Mouse (Mus musculus) heart, postnatal 10 days (tissue): ENCODE data around the gene Lrfn2. TPM values are rescaled to one million over a fixed set of nuclear protein-coding genes. Genes with fewer than 3 reads are reported as not detected.
A peak's percentile ranks its signal among the peaks of the same experiment; 100 is the strongest.

ENCODE experiments used
- DNase-seq, 2 experiments: peaks; one replicate each; pipeline ENCODE4 v3.0.0; 2021
- intact Hi-C: fragments of 180-260 bp; cut with DNase I; formaldehyde crosslinking; loops from one replicate; pipeline ENCODE4 v1.15.1; 2025
- total RNA-seq, 2 experiments: library from RNA; stranded (reverse); gene quantifications; 2 replicates each; pipeline ENCODE4 v1.2.3; 2021

Lrfn2 gene
- total RNA-seq, 2 experiments from 2014 or later: 0.67 to 0.89 TPM

DNA sequence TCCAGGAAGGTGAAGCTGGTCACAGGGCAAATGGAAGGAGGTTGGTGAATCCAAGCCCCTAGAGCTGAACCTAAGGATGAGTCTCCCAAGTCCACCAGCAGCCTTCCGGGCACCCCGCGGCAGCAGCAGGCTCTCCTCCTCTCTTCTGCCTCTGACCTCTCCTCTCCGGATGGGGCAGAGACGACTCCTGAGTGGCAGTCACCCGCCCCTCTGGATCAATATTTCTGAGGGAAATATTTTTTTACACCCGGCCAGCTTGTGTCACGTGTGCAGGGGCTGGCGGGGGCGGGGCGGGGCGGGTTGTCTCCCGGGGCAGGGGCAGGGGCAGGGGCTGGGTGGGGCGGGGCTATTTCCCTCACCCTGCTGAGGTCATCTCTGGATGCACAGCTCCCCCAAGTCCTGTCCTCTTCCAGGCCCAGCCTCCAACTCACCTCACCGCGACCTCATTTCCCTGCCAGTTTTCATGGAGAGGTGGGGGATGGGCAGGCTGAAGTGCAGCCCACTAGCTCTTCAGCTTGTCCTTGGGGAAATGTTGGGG, 28.1 kb downstream of the Lrfn2 start:
- intact Hi-C loops: no loop called here
- DNase-seq: peak; percentile 64 to 79

DNA sequence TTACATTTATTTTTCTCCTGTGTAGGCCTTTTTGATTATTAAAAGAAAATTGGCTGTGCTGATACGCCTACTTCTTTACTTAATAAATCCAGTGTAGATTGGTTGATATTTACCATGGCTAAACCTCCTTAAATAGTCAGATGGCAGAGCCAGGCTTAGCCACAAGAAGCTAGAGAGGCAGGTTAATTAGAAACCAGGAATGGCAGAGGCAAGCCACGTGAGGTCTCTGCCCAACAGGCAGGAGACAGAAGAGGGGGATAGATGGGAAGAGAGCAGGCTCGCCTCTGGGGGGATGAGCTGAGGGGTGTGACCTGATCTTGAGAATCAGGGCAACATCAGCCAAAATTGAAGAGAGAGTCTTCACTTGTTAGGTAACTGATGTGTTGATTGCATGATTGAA, 30.5 kb downstream of the Lrfn2 start:
- no peak for DNase-seq
- intact Hi-C loops: no loop called here

DNA sequence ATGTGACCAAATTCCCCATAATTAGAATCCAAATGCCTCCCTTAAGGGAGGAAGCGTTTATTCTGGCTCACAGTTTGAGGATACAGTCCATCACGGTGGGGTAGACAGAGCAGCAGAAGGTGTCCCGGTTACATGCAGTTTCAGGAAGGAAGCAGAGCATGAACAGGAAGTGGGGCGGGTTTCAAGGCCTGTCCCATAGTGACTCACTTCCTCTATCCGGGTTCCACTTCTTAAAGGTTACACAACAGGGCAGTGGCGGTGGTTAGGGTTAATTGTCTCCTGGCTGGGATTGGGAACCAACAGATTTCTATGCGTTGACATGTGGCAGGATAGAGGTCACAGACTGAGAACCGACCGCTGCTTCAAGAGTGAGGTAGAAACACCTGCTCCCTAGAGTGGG, 31.6 kb downstream of the Lrfn2 start:
- intact Hi-C loops: no loop called here
- no peak for DNase-seq

DNA sequence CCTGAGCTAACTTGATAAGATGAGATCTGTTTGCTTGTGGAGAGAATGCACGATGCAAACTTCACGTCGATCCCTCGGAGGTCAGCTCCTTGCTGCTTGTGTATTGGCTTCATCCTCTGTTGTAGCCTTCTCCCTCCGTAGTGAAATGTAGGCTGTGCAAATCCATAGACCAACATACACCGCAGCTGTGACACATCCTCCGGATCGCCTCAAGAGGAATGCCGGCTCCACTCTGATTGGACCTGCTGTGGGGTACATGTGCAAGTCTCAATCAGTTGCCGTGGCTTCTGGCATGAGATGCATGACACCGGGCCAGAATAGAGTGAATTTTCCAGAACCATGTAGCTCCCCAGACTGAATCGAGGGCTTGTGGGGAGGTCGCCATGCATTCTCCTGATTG, 36.1 kb downstream of the Lrfn2 start:
- DNase-seq: no peak
- intact Hi-C loops: no loop called here

DNA sequence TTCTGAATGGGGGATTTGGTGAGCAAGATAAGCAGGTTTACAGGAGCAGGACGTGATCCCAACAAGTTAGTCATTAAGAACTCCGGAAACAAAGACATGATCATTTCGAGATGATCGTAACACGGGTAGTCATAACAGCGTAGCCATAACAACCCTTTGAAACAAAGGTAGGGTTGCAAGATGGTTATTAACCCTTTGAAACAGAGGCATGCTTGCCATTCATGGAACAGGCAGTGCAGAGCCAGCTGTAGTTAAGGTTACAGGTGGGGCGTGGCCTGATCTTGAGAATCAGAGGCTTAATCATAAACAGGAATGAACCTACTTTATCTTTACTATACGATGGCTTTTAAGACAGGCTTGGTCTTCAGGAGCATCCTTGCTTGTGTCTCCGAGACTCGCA, 39.1 kb downstream of the Lrfn2 start:
- DNase-seq: no peak
- intact Hi-C loops: no loop called here

DNA sequence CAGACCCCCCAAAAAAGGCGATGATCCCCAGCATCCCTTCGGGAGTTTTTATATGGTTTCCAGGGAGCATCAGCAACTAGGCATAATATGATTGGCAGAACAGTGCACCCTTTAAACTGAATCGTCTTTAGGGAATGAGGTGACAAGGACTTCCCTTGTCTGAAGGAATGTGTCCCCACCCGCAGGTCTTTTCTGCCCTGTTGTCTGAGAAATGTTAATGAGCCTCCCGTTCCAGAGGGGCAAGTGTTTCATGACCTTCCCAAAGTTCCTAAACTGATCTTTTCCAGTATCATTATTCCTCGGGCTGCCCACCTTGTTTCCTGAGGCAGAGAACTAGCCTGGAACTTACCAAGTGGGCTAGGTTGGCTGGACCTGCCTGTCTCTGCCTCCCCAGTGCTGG, 40.7 kb downstream of the Lrfn2 start:
- DNase-seq: no peak
- intact Hi-C loops: no loop called here

DNA sequence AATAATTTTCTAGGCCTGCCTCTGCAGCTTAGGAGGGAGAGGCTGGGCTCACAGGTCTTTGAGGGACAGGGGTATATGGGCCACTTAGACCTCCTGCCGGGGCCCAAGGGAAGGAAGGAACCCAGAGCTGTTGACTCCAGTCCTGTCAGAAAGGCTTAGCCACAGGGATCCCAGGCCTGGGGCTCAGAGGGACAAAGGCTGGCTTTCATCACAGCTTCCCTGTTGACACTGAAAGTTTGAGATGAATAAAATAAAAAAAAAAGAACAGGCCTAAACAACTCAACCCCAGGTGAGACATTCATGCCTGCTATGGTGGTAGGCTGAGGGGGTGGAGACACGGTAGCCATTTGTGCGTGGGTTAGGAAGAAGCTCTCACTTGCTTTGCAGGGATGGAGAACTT, 41.2 kb downstream of the Lrfn2 start:
- no peak for DNase-seq
- intact Hi-C loops: no loop called here

DNA sequence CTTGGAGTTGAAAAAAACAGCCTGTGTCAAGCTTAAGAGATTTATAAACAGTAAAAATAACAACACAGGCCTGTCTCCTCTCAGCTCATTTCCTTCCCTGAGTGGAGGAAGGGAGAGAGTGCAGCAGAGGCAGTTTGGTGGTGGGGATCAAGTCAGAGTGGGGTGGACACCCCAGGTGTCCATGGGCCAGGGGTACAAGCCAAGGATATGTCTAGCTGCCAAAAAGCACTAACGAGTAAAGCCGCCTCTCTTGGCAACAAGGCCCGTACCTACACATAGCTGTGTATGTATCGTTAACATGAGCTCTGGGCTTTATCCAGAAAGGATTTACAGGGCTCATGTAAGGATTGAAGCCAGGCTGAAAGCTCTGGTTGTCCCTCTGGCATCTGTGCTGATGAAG, 42.9 kb downstream of the Lrfn2 start:
- DNase-seq: no peak
- intact Hi-C loops: no loop called here

DNA sequence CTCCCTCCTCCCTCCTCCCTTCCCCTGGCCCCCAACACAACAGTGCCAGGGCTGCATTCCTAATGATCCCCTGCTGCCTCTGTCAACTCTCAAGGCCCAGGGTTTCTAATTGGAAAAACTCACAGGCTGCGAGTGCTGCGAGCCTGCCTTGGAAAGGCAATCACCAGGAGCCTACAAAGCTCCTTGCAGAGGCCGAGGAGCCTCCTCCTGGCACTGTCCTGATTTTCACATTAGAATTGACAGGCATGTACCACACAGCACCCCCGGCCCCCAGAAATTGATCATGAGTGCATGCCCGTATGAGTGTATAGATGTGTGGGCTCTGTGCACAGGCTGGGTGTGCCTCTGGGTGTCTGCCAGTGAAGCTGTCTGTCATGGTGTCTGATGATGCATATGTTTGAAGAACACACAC, 44.4 kb downstream of the Lrfn2 start:
- intact Hi-C loops: no loop called here
- DNase-seq: no peak

DNA sequence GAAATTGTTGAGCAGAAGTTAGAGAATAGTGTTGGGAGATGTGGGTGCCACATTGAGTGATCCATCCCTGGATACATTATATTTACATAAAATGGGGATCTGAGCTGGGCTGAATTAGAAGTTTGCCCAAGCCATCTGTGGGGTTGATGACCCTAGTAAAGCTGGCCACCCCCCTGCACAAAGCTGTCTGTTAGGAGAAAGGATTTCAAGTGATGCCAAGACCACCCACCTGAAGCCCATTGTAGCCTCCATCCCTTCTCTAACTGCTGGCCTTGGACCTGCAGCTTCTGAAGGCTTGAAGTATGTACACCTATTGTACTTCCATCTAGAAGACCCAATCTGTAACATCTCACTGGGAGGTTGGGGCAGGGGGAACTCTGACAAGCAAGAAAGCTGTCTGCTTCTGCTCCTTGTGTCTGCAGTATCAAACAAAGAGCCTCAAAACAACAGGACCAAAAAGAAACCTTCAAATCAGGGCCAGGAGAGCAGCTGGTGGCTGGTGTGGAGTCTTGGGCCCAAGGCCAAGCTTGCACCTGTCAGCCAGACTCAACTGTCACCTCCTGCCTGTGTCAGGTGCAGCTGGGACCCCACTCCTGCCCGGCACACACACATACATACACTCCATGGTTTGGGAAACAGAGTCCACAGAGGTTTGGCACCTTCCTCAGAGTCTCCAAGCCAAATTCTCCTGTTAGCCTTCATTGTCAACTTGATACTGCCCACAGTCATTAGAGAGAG, 63.2 kb downstream of the Lrfn2 start:
- no peak for DNase-seq
- intact Hi-C loops: no loop called here

DNA sequence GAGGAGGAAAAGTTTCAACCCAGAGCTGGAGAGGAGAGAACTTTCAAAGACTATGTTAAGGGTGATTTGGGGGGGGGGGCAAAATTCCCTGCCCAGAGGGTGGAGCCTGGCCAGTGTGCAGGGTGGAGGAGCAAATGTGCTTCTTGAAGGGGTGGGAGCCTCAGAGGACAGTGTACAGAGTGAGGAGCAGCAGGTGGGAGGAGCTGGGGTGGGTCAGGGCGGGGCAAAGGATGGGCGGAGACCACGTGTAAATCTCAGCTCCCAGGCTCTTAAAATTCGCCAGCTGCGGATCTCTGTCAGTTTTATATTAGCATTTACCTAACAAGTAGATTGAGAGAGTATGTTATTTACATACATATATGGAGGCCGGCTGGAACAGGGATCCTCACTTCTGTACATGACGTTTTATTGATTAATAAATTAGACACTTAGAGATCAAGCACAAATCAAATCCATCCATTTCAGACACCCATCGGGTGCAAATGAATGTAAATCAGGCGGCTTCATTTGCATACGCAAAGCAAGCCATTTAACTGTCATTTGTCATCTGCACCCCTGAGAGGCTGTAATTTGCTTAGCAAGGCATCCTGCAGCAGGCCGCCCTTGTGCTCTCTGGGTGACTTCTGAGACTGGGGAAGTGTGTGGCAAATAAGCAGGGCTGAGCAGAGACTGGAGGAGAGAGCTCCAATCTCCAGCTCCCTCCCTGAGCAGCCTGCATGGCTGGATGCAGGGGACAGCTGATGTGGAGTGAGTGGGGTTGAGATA, 67.5 kb downstream of the Lrfn2 start:
- no peak for DNase-seq
- intact Hi-C loops: no loop called here

DNA sequence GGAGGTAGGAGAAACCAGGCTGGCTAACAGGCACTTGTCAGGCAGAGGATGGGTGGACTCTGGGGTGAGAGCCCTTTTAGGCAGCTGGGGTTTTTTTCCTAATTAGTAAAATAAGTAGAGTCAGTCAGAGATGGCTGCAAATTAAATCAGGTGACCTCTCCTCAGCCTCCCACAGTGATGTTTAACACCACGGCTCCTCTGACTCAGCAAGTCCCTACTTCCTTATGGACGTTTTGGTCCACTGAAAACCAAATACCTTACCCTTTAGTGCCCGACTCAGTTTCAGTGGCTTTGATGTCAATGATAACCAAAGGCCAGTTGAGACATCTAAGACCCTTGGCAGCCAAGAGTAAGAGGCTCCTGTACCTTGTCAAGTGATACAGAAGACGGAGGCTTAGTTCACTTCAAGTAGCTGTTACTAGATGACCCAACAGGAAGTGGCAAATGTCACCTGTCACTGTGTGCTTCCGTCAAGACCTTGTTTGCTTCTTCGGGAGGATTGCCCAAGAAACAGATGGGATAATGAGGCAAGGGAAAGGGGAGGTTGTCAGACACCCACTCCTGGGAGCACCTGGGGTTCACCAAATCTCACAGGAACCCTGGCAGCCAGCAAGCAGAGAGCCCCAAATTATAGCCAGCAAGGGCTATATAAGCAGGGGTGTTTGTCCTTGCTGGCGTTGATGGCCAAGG, 77.3 kb downstream of the Lrfn2 start:
- no peak for DNase-seq
- intact Hi-C loops: no loop called here

DNA sequence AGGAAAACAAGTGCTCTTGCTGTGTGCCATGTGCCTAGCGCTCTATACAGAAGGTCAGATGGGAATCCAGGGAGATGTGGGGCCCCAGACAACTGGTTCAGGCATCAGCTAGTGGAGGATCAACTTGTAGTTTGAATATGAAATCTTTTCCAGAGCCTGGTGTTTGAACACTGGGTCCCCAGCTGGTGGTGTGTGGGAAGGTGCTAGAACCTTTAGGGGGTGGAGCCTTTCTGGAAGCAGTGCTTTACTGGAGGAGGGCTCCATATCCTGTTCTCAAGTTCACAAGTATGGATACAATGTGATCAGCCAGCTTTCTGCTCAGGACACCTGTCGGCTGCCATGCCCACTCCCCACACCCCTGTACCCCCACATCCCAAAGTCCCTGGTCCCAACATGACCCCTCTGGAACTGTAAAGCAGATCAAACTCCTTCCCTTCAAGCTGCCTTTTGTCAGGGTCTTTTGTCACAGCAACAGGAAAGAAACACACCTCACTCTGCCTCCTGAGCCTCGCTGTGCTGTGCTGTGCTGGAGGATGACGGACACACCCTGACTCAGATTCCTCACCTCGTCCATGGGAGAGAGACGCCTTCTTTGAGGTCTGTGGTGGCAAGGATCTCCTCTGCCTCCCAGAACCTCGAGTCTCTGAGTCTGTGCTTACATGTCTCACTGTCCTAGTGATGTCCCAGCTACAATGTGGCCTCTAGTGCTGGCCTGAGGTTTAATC, 81.9 kb downstream of the Lrfn2 start:
- intact Hi-C loops: no loop called here
- DNase-seq: no peak

DNA sequence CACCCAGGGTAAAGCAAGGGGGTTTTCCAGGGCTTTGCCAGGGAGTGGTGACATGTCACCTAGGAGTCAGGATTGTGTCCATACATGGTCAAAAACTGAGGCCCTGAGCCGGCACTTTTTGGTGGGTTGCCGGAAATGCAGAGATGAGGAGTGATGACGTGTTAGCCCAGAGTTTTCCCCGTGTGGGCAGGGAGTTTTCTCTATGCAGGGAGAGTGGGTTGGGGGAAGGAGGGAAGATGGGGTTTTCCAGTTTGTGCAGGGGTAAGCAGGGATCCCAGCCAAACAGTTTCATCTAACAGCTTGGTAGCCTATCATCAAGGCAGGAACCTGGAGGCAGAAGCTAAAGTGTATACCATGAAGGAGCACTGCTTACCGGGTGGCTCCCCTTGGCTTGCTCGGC, 83.2 kb downstream of the Lrfn2 start:
- intact Hi-C loops: no loop called here
- no peak for DNase-seq

DNA sequence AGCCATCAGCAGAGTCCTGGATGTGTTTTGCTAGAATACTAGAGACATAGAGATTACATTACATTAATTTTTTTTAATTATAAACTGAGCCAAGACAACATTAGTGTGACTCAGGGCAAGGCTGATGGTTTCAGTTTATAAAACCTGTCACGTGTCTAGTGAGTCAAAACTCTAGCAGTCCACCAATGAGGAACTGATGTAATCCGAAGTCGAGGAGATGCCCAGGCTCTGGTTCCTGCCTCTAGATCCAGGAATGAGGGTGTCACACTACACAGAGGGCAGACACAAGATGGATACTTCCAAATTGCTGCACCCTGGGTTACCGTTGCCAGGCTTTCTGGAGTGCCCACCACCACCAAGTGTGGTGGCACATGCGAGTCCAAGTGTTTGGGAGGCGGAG, 84.0 kb downstream of the Lrfn2 start:
- intact Hi-C loops: no loop called here
- DNase-seq: no peak

DNA sequence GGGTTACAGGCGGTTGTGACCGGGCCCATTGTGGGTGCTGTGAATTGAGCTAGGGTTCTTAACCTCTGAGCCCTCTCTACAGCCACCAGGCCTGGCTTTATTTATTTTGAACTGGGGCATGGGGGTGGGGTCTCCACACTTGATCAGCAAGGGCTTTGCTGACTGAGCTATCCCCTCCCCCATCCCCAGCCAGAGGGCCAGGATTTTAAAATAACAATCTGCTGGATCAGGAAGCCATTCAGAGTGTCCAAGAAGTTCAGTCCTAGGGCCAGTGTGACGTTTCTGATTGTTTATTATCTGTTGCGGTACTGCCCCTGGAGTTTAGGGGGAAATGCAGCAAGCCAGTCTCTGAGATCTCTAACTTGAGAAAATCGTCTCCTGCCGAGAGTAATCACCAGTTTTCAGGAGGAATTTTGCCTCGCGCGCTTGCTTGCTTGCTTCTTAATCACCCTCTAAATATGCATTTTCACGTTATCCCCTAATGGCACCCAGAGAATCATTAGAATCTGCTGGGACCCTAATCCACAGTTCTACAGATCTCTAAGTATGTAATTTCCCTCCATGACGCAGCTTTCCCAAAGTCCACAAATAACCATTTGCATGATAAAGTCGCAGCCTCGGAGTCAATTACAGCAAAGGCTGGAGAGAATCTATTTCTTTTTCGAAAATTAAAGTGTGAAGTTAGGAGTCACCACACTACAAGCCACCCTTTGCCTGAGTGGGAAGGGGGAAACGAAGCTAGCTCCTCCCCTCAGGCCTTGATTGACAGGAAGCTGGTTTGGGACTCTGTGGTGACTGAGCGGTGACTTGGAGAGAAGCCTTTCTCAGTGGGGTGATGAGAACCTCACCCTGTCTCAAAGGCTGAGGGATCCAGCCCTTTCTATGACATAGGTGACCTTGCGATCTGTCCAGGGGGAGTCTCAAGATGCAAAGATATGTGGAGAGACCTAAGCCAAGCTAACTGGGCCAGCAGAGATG, 85.5 kb downstream of the Lrfn2 start:
- no peak for DNase-seq
- intact Hi-C loops: no loop called here

DNA sequence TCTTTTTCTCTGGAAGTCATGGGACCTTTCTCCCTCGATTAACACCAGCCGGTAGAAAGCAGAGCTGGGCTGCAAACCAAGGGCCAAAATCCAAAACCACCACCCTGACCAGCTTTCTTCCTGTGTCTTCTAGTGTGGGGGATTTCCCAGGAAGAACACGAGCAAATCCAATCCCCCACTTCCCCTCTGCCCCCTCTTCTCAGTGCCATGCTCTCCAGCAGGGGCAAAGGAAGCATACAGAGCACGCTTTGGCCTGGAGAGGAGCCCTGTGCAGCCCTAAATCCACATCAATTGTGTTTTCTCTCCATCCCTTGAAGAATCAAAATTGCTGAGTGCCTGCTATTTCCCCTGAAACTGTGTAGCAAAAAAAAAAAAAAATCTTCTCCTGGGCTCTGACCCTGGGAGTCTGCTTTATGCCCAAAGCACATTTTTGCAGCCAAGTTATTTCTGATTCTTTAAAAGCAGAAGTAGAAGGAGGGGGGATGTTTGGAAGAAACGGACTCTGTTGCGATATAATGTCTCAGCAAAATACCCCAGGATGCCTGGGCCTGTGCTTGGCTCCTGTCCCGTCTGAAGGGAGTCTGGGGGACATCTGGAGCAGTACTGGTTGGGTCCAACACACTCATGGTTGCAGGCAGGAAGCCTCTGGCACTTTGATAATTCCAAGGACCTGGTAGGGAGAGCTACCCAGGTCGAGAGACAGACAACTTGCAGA, 86.8 kb downstream of the Lrfn2 start:
- intact Hi-C loops: no loop called here
- DNase-seq: no peak

DNA sequence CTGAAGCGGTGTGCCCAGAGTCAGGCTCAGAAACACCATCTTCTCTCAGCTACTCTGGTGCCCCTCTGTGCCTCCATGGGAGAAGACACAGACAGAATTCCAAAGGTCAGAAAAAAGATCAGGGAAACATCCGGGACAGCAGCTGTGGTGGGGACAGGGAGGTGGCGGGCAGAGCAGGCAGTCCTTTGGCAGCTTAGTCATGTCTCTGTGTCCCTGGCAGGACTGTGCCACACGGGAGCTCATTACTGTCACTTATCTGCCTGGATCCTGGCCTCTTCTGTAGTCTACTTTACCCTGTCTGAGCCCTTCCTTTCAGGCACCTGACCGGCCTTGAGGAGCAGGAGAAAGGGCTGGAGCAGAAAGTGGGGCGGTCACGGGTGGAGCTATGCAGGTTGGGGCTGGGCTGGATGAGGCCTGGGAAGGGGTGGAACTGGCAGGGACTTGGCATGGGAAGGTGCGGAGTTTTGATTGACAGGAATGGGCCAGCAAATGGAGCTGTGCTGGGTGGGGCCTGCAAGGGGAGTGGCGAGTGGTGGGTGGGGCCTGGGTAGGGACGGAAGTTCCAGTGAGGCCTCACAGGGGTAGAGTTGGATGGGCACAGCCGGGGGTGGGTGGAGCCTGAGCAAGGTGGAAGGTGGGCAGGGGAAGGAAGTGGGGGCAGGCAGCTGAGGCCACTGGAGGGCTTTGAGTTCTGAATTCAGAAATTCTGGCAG, 97.5 kb downstream of the Lrfn2 start:
- intact Hi-C loops: no loop called here

DNA sequence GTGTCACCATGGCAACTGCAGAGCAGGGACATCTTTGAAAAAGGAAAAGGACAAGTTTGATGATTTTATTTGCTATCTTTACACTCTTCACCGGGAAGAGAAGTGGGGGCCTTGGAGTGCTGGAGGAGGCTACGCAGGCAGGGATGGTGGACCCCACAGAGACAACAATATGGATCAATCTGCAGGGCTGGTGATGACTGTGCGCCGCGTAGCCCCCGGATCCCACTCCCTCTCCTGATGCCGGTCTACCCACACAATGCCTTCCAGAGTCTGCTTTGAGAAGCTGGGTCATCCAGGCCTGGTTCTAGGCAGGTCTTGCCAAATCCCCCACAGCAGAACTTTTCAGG, 98.1 kb downstream of the Lrfn2 start:
- intact Hi-C loops: no loop called here
- no peak for DNase-seq

More for the DNA sequence above, 97.5 kb downstream of the Lrfn2 start:
- peak; percentile 52 to 65 for DNase-seq
